Mouse (Mus musculus): ENCODE measurements around the gene Rpl27a. TPM values are rescaled to one million over a fixed set of nuclear protein-coding genes. Genes with fewer than 3 reads are reported as not detected.
A peak's percentile ranks its signal among the peaks of the same experiment; 100 is the strongest.

Rpl27a gene
- polyA plus RNA-seq, 1 experiment from 2014 or later: 110 TPM

- H3K9me3 ChIP-seq (ENCODE audit: low read length): no peaks in the 10 kb centered on the region
- no peaks in the 10 kb centered on the region for H3K36me3 ChIP-seq (ENCODE audit: insufficient read depth, low read length)
- peak; percentile 28 for DNase-seq (ENCODE audit: low spot score)
- no peak overlapping the region for H3K4me2 ChIP-seq (replicated peaks; ENCODE audit: low read depth, low read length)
- H3K9ac ChIP-seq (replicated peaks; ENCODE audit: low read depth): no peak overlapping the region
- H3K4me3 ChIP-seq (ENCODE audit: low read depth, low read length): no peak overlapping the region
- ATAC-seq: peak; percentile 41
- no peak overlapping the region for H3K27ac ChIP-seq (ENCODE audit: low read length)
- WGBS: 19% methylated on average over 21 of the region's 21 CpGs
- TF ChIP-seq CTCF (IDR thresholded peaks at IDR 0.05): no peak
- TF ChIP-seq EP300 (IDR thresholded peaks at IDR 0.05): no peak
- H3K4me1 ChIP-seq (ENCODE audit: insufficient read depth, low read depth, low read length): 0 out of 2 replicates have a peak, but pooled peaks cover 3% of the 10 kb centered on the region
- no peaks in the 10 kb centered on the region for H3K27me3 ChIP-seq (replicated peaks; ENCODE audit: insufficient read depth, low read length)
Measured at GRCm38 (mm10) chr7:109493319-109494316, 25.3 kb upstream of the Rpl27a start.

GRCm38 (mm10) chr7:109497507-109497906, 21.4 kb upstream of the Rpl27a start:
- TF ChIP-seq EP300 (IDR thresholded peaks at IDR 0.05): no peak
- TF ChIP-seq CTCF (IDR thresholded peaks at IDR 0.05): no peak
- no peak overlapping the region for H3K27ac ChIP-seq (ENCODE audit: low read length)
- no peaks in the 10 kb centered on the region for H3K27me3 ChIP-seq (replicated peaks; ENCODE audit: insufficient read depth, low read length)
- ATAC-seq (no peak), DNase-seq (ENCODE audit: low spot score) (no peak)
- H3K9ac ChIP-seq (replicated peaks; ENCODE audit: low read depth): no peak overlapping the region
- no peak overlapping the region for H3K4me3 ChIP-seq (ENCODE audit: low read depth, low read length)
- H3K4me1 ChIP-seq (ENCODE audit: insufficient read depth, low read depth, low read length): 0 out of 2 replicates have a peak, but pooled peaks cover 3% of the 10 kb centered on the region
- 60% methylated on average over 4 of the region's 4 CpGs for WGBS
- H3K4me2 ChIP-seq (replicated peaks; ENCODE audit: low read depth, low read length): no peak overlapping the region
- no peaks in the 10 kb centered on the region for H3K36me3 ChIP-seq (ENCODE audit: insufficient read depth, low read length)
- H3K9me3 ChIP-seq (ENCODE audit: low read length): no peaks in the 10 kb centered on the region

GRCm38 (mm10) chr7:109507119-109507518, 11.8 kb upstream of the Rpl27a start:
- WGBS: 7% methylated on average over 8 of the region's 8 CpGs
- H3K9ac ChIP-seq (replicated peaks; ENCODE audit: low read depth): no peak overlapping the region
- TF ChIP-seq EP300 (IDR thresholded peaks at IDR 0.05): no peak
- TF ChIP-seq CTCF (IDR thresholded peaks at IDR 0.05): no peak
- no peaks in the 10 kb centered on the region for H3K36me3 ChIP-seq (ENCODE audit: insufficient read depth, low read length)
- no peak overlapping the region for H3K27ac ChIP-seq (ENCODE audit: low read length)
- DNase-seq (ENCODE audit: low spot score): peak; percentile 14
- H3K9me3 ChIP-seq (ENCODE audit: low read length): no peaks in the 10 kb centered on the region
- no peak overlapping the region for H3K4me2 ChIP-seq (replicated peaks; ENCODE audit: low read depth, low read length)
- ATAC-seq: no peak
- no peaks in the 10 kb centered on the region; the same call in 1 of the 2 replicates for H3K4me1 ChIP-seq (ENCODE audit: insufficient read depth, low read depth, low read length)
- no peaks in the 10 kb centered on the region for H3K27me3 ChIP-seq (replicated peaks; ENCODE audit: insufficient read depth, low read length)
- H3K4me3 ChIP-seq (ENCODE audit: low read depth, low read length): no peak overlapping the region

DNA sequence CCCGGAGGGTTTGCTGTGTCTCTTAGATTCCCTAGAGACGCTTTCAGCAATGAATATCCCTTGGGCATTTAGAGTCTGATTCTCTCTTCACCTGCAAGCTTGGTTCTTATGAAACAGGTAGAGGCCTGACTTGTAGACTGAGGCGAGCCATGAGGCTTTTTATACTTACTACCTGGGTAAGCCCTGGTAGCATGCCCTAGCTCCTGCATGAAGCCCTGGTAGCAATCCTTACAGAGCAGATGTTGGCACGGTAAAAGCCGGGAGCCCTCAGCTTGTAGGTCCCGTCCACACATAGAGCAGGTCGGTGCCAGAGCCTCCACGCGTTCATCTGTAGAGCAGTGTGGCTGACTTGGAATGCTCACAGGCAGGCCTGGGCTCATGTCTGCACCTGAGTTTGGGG, 11.4 kb upstream of the Rpl27a start:
- Histone ChIP-seq H3K4me1 (ENCODE audit: insufficient read depth, low read depth, low read length) (no peaks in the 10 kb centered on the region; the same call in 1 of the 2 replicates), H3K36me3 (ENCODE audit: insufficient read depth, low read length) (no peaks in the 10 kb centered on the region), H3K9ac (replicated peaks; ENCODE audit: low read depth) (no peak overlapping the region), H3K4me3 (ENCODE audit: low read depth, low read length) (no peak overlapping the region), H3K9me3 (ENCODE audit: low read length) (no peaks in the 10 kb centered on the region), H3K27me3 (replicated peaks; ENCODE audit: insufficient read depth, low read length) (no peaks in the 10 kb centered on the region), H3K4me2 (replicated peaks; ENCODE audit: low read depth, low read length) (no peak overlapping the region), H3K27ac (ENCODE audit: low read length) (no peak overlapping the region)
- ATAC-seq (no peak), DNase-seq (ENCODE audit: low spot score) (no peak)
- TF ChIP-seq EP300 (IDR thresholded peaks at IDR 0.05) (no peak), CTCF (IDR thresholded peaks at IDR 0.05) (no peak)
- 42% methylated on average over 9 of the region's 9 CpGs for WGBS

DNA sequence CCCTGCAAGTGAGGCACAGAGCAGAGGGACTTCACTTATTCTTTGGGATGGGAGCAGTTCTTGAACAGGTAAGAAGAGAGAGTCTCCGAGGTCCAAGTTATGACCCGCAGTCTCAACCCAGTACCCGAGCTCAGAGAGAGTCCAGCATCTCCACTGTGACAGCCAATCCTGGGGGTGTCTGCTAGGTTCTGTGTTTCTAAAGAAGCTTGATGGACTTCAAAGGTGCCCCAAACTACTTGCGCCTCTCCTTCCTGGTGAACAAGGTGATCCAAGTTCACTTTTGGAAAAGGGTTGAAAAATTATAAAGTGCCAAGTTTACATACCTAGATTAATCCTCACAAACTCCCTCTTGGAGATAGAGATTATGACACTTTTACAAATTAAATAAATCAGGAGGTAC, 10.9 kb upstream of the Rpl27a start, which contains the start of gene Trim66:
Gene Trim66 (minus strand): TSS at position 101 of the 400 bp plus-strand sequence.
- 80% methylated on average over 4 of the region's 4 CpGs for WGBS
- Histone ChIP-seq H3K9me3 (ENCODE audit: low read length) (no peaks in the 10 kb centered on the region), H3K9ac (replicated peaks; ENCODE audit: low read depth) (no peak within 1 kb of the TSS), H3K4me1 (ENCODE audit: insufficient read depth, low read depth, low read length) (no peaks in the 10 kb centered on the region; the same call in 1 of the 2 replicates), H3K4me3 (ENCODE audit: low read depth, low read length) (no peak within 1 kb of the TSS), H3K36me3 (ENCODE audit: insufficient read depth, low read length) (no peaks in the 10 kb centered on the region), H3K4me2 (replicated peaks; ENCODE audit: low read depth, low read length) (no peak within 1 kb of the TSS), H3K27me3 (replicated peaks; ENCODE audit: insufficient read depth, low read length) (no peaks in the 10 kb centered on the region), H3K27ac (ENCODE audit: low read length) (no peak within 1 kb of the TSS)
- DNase-seq (ENCODE audit: low spot score) (no peak), ATAC-seq (no peak)
- TF ChIP-seq EP300 (IDR thresholded peaks at IDR 0.05) (no peak), CTCF (IDR thresholded peaks at IDR 0.05) (no peak)

GRCm38 (mm10) chr7:109510799-109511198, 8.1 kb upstream of the Rpl27a start:
- Histone ChIP-seq H3K9me3 (ENCODE audit: low read length) (no peaks in the 10 kb centered on the region), H3K27me3 (replicated peaks; ENCODE audit: insufficient read depth, low read length) (no peaks in the 10 kb centered on the region), H3K36me3 (ENCODE audit: insufficient read depth, low read length) (no peaks in the 10 kb centered on the region), H3K9ac (replicated peaks; ENCODE audit: low read depth) (no peak overlapping the region), H3K27ac (ENCODE audit: low read length) (no peak overlapping the region), H3K4me1 (ENCODE audit: insufficient read depth, low read depth, low read length) (no peaks in the 10 kb centered on the region; the same call in 1 of the 2 replicates), H3K4me3 (ENCODE audit: low read depth, low read length) (no peak overlapping the region), H3K4me2 (replicated peaks; ENCODE audit: low read depth, low read length) (no peak overlapping the region)
- 61% methylated on average over 2 of the region's 2 CpGs for WGBS
- no peak for DNase-seq (ENCODE audit: low spot score)
- TF ChIP-seq CTCF (IDR thresholded peaks at IDR 0.05): no peak
- TF ChIP-seq EP300 (IDR thresholded peaks at IDR 0.05): no peak
- no peak for ATAC-seq

All from lung, postnatal 0 days (tissue).